Mouse (Mus musculus) liver, embryonic 13.5 days (tissue): Measurements from ENCODE around the gene Cep78. TPM values are rescaled to one million over a fixed set of nuclear protein-coding genes. Genes with fewer than 3 reads are reported as not detected.
"Not testable (repeated sequence)": the region's sequence is repeated elsewhere in the genome, so short reads cannot be mapped to it uniquely, and the experiment has no call there.

Experiments used
- ATAC-seq: fragments of 200-750 bp; cut with Nextera tagmentation; 2 replicates; pipeline ENCODE4 v1.8.0; 2017; ENCODE audit warnings: low read depth, mild to moderate bottlenecking, moderate number of reproducible peaks, moderate library complexity
- DNase-seq: peaks from one replicate; pipeline ENCODE4 v3.0.0; 2022
- H3K27ac ChIP-seq: fragments of 300-500 bp; sonication (generic); 2 replicates; pipeline ENCODE4 v1.5.1; 2015; ENCODE audit warnings: moderate library complexity, mild to moderate bottlenecking, inconsistent platforms
- H3K27me3 ChIP-seq: fragments of 300-500 bp; sonication (generic); 2 replicates; pipeline ENCODE4 v1.6.1; 2015; ENCODE audit warnings: mild to moderate bottlenecking, inconsistent platforms
- H3K36me3 ChIP-seq: fragments of 300-500 bp; sonication (generic); 2 replicates; pipeline ENCODE4 v1.6.1; 2015; ENCODE audit warnings: mild to moderate bottlenecking, inconsistent platforms
- H3K4me1 ChIP-seq: fragments of 300-500 bp; sonication (generic); replicated peaks from 2 replicates; pipeline ENCODE4 v1.6.1; 2015; ENCODE audit warnings: inconsistent platforms
- H3K4me2 ChIP-seq: fragments of 300-500 bp; sonication (generic); 2 replicates; pipeline ENCODE4 v1.6.1; 2015; ENCODE audit warnings: inconsistent platforms, mild to moderate bottlenecking, moderate library complexity
- H3K4me3 ChIP-seq: fragments of 300-500 bp; sonication (generic); replicated peaks from 2 replicates; pipeline ENCODE4 v1.5.1; 2015; ENCODE audit warnings: mild to moderate bottlenecking, inconsistent platforms
- H3K9ac ChIP-seq: fragments of 300-500 bp; sonication (generic); 2 replicates; pipeline ENCODE4 v1.6.1; 2015; ENCODE audit warnings: mild to moderate bottlenecking, inconsistent platforms
- H3K9me3 ChIP-seq: fragments of 300-500 bp; sonication (generic); replicated peaks from 2 replicates; pipeline ENCODE4 v1.6.1; 2016; ENCODE audit warnings: inconsistent platforms
- WGBS: fragments of 180-500 bp; shearing (Covaris S2); methylation state at CpG from one replicate; pipeline ENCODE4 v1.1.7; 2015; ENCODE audit not compliant: insufficient replicate concordance; 5-methylcytosine and 5-hydroxymethylcytosine counted together
- polyA plus RNA-seq: library from polyadenylated mRNA; unstranded; fragments of >200 nt; fragmentation: Nextera tagmentation; extraction: Ambion mirVana; gene quantifications from 2 replicates; pipeline ENCODE4 v1.2.1, GENCODE M21; 2015

Gene Cep78
- polyA plus RNA-seq, result 12.8 and 13.3 TPM in 2 replicates

DNA sequence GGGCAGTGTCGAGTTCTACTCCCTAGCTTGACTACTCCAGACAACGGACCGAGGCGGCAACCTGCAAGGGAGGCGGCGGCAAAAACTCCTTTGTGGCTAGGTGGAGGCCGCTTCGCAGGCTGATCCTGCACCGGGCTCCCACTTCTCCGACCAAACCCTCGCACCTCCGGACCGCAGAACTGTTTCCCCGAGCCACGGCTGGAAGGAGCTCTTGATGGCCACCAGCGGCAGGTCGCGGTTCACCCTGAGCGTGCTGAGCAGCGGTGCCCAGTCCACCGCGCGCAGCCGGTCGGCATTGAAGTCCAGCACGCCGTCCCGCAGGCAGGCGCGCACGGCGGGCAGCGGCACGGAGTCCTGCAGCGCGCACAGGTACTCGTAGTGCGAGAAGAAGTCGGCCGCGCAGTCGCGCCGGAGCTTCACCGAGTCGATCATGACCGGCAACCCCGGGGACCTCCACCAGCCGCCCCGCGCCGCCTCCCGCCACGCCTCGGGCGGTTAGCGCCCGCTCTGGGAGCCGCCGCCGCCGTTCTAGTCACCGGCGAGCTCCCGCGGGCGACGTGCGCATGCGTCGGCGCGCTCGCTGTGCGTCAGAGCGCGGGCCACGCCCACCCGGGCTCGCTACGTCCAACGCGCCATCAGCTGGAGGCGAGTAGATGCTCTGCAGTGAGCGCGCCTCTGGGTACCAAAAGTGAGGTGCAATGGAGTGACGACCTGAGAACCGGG is at the start of gene Cep78:
Cep78 (minus strand) TSS at position 541 of the 723 bp plus-strand sequence.
- WGBS, result under 1% methylated on average over 88 of the region's 88 CpGs
- peak; percentile 86 for DNase-seq

DNA sequence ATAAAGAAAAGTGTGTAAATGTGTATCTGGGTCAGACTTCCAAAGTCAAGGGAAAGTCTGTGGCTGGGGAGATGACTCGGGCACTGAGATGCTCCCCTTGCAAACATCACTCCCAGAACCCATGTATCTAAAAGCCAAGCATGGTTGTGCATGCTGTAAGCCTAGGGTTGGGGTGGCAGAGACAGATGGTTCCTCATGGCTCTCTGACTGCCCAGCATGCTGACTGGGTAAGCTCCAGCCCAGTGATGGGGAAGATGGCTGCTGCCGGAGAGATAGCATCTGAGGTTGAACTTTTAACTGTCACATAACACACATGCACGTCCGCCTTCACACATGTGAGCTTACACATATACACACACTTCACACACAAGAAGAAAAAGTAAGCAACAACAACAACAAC is 46.5 kb upstream of the Cep78 start:
- ATAC-seq, result no peak
- no peak overlapping the region for H3K9ac ChIP-seq
- H3K36me3 ChIP-seq, result no peaks in the 10 kb centered on the region

More for the DNA sequence above, at the start of gene Cep78:
- Histone ChIP-seq H3K4me2 (peak within 1 kb of the TSS; percentile 89), H3K36me3 (peaks cover 5% of the 10 kb centered on the region; the same call in 1 of the 2 replicates), H3K9me3 (no peaks in the 10 kb centered on the region), H3K9ac (peak within 1 kb of the TSS; percentile 89), H3K27me3 (no peaks in the 10 kb centered on the region), H3K4me1 (peaks cover 25% of the 10 kb centered on the region), H3K4me3 (peak within 1 kb of the TSS; percentile 82), H3K27ac (peak within 1 kb of the TSS; percentile 80)
- ATAC-seq, result peak; percentile 93

GRCm38 (mm10) chr19:16029253-16029771 is 44.5 kb upstream of the Cep78 start:
- DNase-seq, result peak; percentile 29
- ATAC-seq, result peak; percentile 54
- 21% methylated on average over 7 of the region's 9 CpGs for WGBS
- Histone ChIP-seq H3K4me2 (peak overlapping the region; percentile 68), H3K9ac (peak overlapping the region; percentile 37), H3K4me3 (peak overlapping the region; percentile 55)
- not testable (repeated sequence) for H3K36me3 ChIP-seq, H3K4me1 ChIP-seq, H3K9me3 ChIP-seq, H3K27me3 ChIP-seq, H3K27ac ChIP-seq

More for the DNA sequence above, 46.5 kb upstream of the Cep78 start:
- 76% methylated on average over 4 of the region's 4 CpGs for WGBS
- no peak overlapping the region for H3K27ac ChIP-seq
- no peak for DNase-seq
- H3K4me3 ChIP-seq, result no peak overlapping the region
- peaks cover 5% of the 10 kb centered on the region; the same call in 1 of the 2 replicates for H3K4me1 ChIP-seq
- no peak overlapping the region for H3K4me2 ChIP-seq
- H3K27me3 ChIP-seq, result no peaks in the 10 kb centered on the region
- H3K9me3 ChIP-seq, result no peaks in the 10 kb centered on the region

DNA sequence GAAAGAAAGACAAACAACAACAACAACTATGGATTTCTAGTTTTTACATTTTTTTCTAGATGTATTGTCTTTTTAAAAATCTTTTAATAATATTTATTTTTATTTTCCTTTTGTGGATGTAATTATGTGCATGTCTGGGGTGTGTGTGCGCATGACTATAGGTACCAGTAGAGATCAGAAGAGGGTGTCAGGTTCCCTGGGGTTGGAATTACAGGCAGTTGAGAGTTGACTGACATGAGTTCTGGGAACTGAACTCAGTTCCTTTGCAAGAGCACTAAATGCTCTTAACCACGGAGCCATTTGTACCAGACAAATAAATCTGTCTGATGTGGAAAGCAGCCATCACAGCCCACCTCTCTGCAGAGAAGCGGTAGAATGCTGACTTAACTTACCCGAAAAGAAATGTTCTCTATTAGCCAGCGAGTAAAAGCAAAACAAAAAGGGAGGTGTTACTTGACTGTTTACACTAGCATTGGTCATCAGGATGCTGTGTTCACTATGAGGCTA is 44.0 kb upstream of the Cep78 start:
- Histone ChIP-seq H3K9ac (peak overlapping the region; percentile 37), H3K4me3 (peak overlapping the region; percentile 55), H3K9me3 (no peaks in the 10 kb centered on the region), H3K4me2 (peak overlapping the region; percentile 68), H3K4me1 (peaks cover 5% of the 10 kb centered on the region; the same call in 1 of the 2 replicates), H3K27ac (no peak overlapping the region), H3K36me3 (no peaks in the 10 kb centered on the region), H3K27me3 (no peaks in the 10 kb centered on the region)
- ATAC-seq, result no peak
- no peak for DNase-seq
- WGBS, result 41% methylated on average over 5 of the region's 5 CpGs

DNA sequence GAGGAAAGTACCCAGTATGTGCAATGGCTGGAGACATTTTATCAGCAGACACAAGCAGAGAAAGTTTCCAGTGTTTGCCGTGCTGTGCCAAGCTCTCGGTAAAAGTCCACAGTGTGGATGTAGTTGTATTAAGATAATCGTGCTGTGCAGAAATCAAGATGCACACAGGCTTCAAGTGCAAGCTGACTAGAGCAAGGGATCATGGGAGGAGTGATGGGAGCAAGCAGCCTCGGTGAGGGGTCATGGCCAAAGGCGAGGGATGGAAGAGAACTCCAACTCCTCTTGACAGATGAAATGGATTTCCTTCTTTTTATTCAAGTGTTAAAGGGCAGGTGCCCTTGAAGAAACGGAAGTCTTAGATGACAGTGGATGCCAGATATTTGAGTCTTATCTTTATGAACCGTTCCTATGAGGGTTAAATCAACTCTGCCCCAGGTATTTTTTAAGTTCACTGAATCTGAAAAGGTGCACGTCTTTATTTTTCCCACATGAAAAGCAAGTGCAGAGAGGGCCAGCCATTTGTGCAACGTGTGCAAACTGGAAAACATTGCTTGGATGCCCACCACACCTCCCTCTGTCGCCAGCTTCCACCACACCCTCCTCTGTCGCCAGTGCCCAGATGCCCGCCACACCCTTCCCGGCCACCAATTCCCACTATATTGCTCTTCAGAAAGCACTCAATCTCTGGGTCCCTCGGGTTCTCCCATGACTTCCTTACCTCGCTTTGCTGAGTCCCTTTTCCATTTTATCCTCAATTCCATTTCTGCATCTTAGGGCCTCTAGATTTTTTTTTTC is 43.3 kb upstream of the Cep78 start:
- Histone ChIP-seq H3K36me3 (no peaks in the 10 kb centered on the region), H3K9me3 (no peaks in the 10 kb centered on the region), H3K4me1 (peaks cover 5% of the 10 kb centered on the region; the same call in 1 of the 2 replicates), H3K27me3 (no peaks in the 10 kb centered on the region), H3K9ac (no peak overlapping the region), H3K27ac (no peak overlapping the region), H3K4me3 (no peak overlapping the region), H3K4me2 (0 out of 2 replicates have a peak overlapping the region, but pooled peaks have one; percentile 24)
- DNase-seq (no peak), ATAC-seq (no peak)
- 74% methylated on average over 15 of the region's 15 CpGs for WGBS

DNA sequence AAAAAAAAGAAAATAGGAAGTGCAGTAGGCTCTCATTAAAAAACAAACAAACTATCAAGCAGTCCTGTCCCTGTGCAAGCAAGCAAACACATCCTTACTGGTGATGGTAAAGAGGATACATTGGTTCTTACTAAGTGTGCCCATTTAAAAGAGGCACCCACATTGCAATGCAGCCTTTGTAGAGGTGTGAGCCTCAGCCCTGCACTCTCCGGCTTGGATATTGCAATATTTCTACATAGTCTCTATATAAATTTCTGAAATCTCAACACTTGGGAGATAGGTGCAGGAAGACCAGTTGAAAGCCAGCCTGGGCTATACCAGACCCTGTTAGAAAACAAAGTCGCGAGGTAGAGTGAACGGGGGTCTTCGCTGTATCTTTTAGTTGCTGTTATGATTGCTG is 41.5 kb upstream of the Cep78 start:
- Histone ChIP-seq H3K27ac (no peak overlapping the region), H3K9ac (no peak overlapping the region), H3K4me2 (no peak overlapping the region), H3K9me3 (no peaks in the 10 kb centered on the region), H3K36me3 (no peaks in the 10 kb centered on the region), H3K4me3 (no peak overlapping the region), H3K4me1 (peaks cover 5% of the 10 kb centered on the region; the same call in 1 of the 2 replicates), H3K27me3 (no peaks in the 10 kb centered on the region)
- DNase-seq (no peak), ATAC-seq (no peak)
- 81% methylated on average over 5 of the region's 5 CpGs for WGBS

DNA sequence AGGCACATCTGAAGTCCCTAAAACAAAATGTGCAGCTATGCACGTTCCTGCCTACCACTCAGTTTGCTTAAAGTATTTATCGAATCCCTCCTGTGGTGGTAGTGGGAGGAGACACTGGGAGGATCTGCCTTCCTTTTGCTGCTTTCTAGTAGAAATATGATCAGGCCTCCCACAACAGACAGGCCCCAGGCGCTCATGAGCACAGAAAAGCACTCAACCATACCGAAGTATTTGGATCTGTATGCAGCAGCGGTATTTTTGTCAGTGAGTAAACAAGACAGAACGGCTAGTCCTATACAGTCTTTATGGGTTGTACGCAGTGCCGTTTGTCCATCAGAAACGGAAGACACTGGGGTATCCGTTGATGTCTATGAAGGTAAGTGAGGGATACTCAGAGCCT is 37.4 kb upstream of the Cep78 start:
- DNase-seq, result no peak
- Histone ChIP-seq H3K27me3 (no peaks in the 10 kb centered on the region), H3K4me3 (no peak overlapping the region), H3K27ac (no peak overlapping the region), H3K36me3 (no peaks in the 10 kb centered on the region), H3K4me2 (no peak overlapping the region), H3K9ac (no peak overlapping the region), H3K4me1 (no peaks in the 10 kb centered on the region), H3K9me3 (no peaks in the 10 kb centered on the region)
- ATAC-seq, result no peak
- WGBS, result 68% methylated on average over 10 of the region's 10 CpGs

DNA sequence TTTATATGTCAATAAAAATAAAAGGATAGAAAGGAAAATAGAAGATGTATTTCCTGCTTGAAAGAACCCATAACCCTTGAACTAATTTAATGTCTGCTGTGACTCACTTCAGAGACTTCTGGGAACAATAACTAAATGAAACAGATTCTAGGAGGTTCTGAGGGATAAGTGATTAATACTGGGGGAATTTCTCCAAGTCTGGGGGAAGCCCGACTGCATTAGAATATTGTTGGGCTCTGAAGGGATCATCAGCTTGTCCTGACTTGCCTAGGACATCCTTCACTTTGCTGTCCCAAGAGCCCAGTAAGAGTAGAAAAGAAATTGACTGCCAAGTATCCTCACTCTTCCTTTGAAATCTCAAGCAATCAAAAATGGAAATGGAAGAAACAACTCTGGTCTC is 31.4 kb upstream of the Cep78 start:
- Histone ChIP-seq H3K4me1 (no peaks in the 10 kb centered on the region), H3K9ac (no peak overlapping the region), H3K4me3 (no peak overlapping the region), H3K4me2 (no peak overlapping the region), H3K27me3 (no peaks in the 10 kb centered on the region), H3K9me3 (no peaks in the 10 kb centered on the region), H3K27ac (no peak overlapping the region), H3K36me3 (no peaks in the 10 kb centered on the region)
- WGBS, result 59% methylated on average over 1 of the region's 1 CpGs
- ATAC-seq, result no peak
- no peak for DNase-seq

- DNase-seq, result no peak
Observed at GRCm38 (mm10) chr19:16015191-16015968, 30.6 kb upstream of the Cep78 start.

DNA sequence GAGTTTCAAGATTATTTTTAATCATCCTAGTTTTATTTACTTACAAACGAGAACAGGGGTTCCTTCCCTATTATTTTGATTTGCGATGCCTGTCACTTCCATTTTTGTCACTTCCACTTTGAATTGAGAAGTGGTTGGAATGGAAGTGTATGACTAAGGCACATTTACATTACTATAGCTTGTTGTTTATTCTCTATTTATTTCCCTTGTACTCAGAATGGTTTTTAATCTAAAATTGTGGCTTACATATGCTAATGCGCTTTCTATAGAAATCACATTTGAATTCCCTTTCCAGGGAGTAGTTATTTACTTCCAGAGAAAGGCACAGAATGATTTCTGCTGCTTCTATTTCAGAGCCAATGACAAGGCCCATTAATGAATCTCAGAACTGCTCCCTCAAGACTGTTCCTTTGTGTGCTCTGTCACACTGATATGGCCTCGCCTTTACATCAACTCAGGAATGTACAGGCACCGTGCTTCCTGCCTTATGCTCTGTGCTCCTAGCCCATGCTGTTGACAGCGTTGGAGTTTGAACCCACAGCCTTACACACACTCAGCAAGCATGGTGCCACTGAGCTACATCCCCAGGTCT is 25.1 kb upstream of the Cep78 start:
- Histone ChIP-seq H3K27me3 (no peaks in the 10 kb centered on the region), H3K9me3 (no peaks in the 10 kb centered on the region), H3K4me3 (no peak overlapping the region), H3K4me2 (no peak overlapping the region), H3K36me3 (no peaks in the 10 kb centered on the region), H3K4me1 (no peaks in the 10 kb centered on the region), H3K9ac (no peak overlapping the region), H3K27ac (no peak overlapping the region)
- no peak for DNase-seq
- ATAC-seq, result no peak
- WGBS, result 61% methylated on average over 6 of the region's 6 CpGs

More at GRCm38 (mm10) chr19:16015191-16015968, 30.6 kb upstream of the Cep78 start:
- H3K27me3 ChIP-seq, result no peaks in the 10 kb centered on the region
- ATAC-seq, result no peak
- no peak overlapping the region for H3K9ac ChIP-seq
- no peak overlapping the region for H3K4me3 ChIP-seq
- H3K9me3 ChIP-seq, result no peaks in the 10 kb centered on the region
- no peaks in the 10 kb centered on the region for H3K4me1 ChIP-seq
- 34% methylated on average over 10 of the region's 10 CpGs for WGBS
- H3K4me2 ChIP-seq, result 0 out of 2 replicates have a peak overlapping the region, but pooled peaks have one; percentile 2
- no peak overlapping the region for H3K27ac ChIP-seq
- H3K36me3 ChIP-seq, result no peaks in the 10 kb centered on the region
